ENCODE assay signal across 8 mouse cellular contexts in genomic region chr19:21036507-21037425, GRCm38 (mm10).
A peak's percentile ranks its signal among the peaks of the same experiment; 100 is the strongest.
DNase-seq lines count a peak whose midpoint lies in the region; ATAC-seq lines count a peak whose summit lies in the region.

No protein-coding gene starts in this region.

- H3K4me1 ChIP-seq in heart, embryonic 15.5 days (replicated peaks) = peaks cover 5% of the 10 kb centered on the region; the same call in 1 of the 2 replicates
- H3K4me1 ChIP-seq in kidney, embryonic 16.5 days (ENCODE audit: insufficient read depth, low read length) = peaks cover 18% of the 10 kb centered on the region

- H3K9me3 ChIP-seq in heart, embryonic 15.5 days (replicated peaks) = no peaks in the 10 kb centered on the region
- H3K9me3 ChIP-seq in kidney, embryonic 16.5 days (ENCODE audit: low read length) = no peaks in the 10 kb centered on the region

- no peaks in the 10 kb centered on the region for H3K27me3 ChIP-seq in heart, embryonic 15.5 days
- no peaks in the 10 kb centered on the region for H3K27me3 ChIP-seq in kidney, embryonic 16.5 days (ENCODE audit: insufficient read depth, low read length)

- DNase-seq in right cerebral cortex, postnatal 10 days (ENCODE audit: low spot score in 2 of 2) = peak; percentile 47 to 62
- DNase-seq in right cerebral cortex, adult 18-20 months = no peak
- DNase-seq in embryo, embryonic 11 days = peak; percentile 41
- DNase-seq in lung, postnatal 36 days = peak; percentile 88
- DNase-seq in ovary, postnatal 36 days (ENCODE audit: low spot score) = peak; percentile 50
- DNase-seq in urinary bladder, adult 2 months (ENCODE audit: low spot score) = no peak

- no peak overlapping the region for H3K9ac ChIP-seq in heart, embryonic 15.5 days
- H3K9ac ChIP-seq in kidney, embryonic 16.5 days (replicated peaks; ENCODE audit: low read length) = no peak overlapping the region

- no peaks in the 10 kb centered on the region for H3K36me3 ChIP-seq in heart, embryonic 15.5 days
- no peaks in the 10 kb centered on the region for H3K36me3 ChIP-seq in kidney, embryonic 16.5 days (ENCODE audit: insufficient read depth, low read length)

- 0 out of 2 replicates have a peak, but pooled peaks have one; percentile 55 for ATAC-seq in heart, embryonic 15.5 days (replicated peaks; ENCODE audit: insufficient number of reproducible peaks, insufficient read depth, low FRiP score, low read depth)
- ATAC-seq in kidney, embryonic 16.5 days (ENCODE audit: low FRiP score, low TSS enrichment) = peak; percentile 47; the same call in 1 of the 2 replicates

- no peak overlapping the region for H3K4me3 ChIP-seq in heart, embryonic 15.5 days
- no peak overlapping the region for H3K4me3 ChIP-seq in kidney, embryonic 16.5 days (ENCODE audit: low read length)

- peak overlapping the region; percentile 50 for H3K27ac ChIP-seq in heart, embryonic 15.5 days
- peak overlapping the region; percentile 45; the same call in 1 of the 2 replicates for H3K27ac ChIP-seq in kidney, embryonic 16.5 days (ENCODE audit: low read length)

- peak overlapping the region; percentile 22 for H3K4me2 ChIP-seq in heart, embryonic 15.5 days
- H3K4me2 ChIP-seq in kidney, embryonic 16.5 days (replicated peaks; ENCODE audit: low read depth, low read length) = peak overlapping the region; percentile 30; the same call in 1 of the 2 replicates

- 43% methylated on average over 14 of the region's 14 CpGs for WGBS in heart, embryonic 15.5 days
- WGBS in kidney, embryonic 16.5 days = 21% methylated on average over 14 of the region's 14 CpGs

Comparison
In these comparisons a context has a peak if more than half of its experiments do, and no peak if none do; other contexts are left out.
1. DNase-seq: peak in right cerebral cortex, postnatal 10 days (2 of 2), embryo, embryonic 11 days (single experiment), lung, postnatal 36 days (single experiment) and ovary, postnatal 36 days (single experiment); none in right cerebral cortex, adult 18-20 months (single experiment) and urinary bladder, adult 2 months (single experiment).